In genomic region chr6:90461181-90461580, GRCm38 (mm10) we compare ENCODE assay signal across 25 mouse cellular contexts. TPM values are rescaled to one million over a fixed set of nuclear protein-coding genes. Genes with fewer than 3 reads are reported as not detected.
DNase-seq lines count a peak whose midpoint lies in the region; ATAC-seq and TF ChIP-seq lines count a peak whose summit lies in the region.
"Had no signal": no experiment of that assay in that cellular context is flagged by ENCODE, and none has a peak within 500 bp of the region (broad histone marks: within the 10 kb centered on the region; RNA-seq: fewer than 3 reads in every experiment).

No protein-coding gene starts in this region.

- 0 out of 2 replicates have a peak overlapping the region, but pooled peaks have one; percentile 75 for H3K4me3 ChIP-seq in forebrain, embryonic 10.5 days
- H3K4me3 ChIP-seq in forebrain, embryonic 15.5 days = no peak overlapping the region
- H3K4me3 ChIP-seq in hindbrain, postnatal 0 days (ENCODE audit: low read length) = no peak overlapping the region
- no peak overlapping the region for H3K4me3 ChIP-seq in hindbrain, embryonic 10.5 days
- no peak overlapping the region for H3K4me3 ChIP-seq in limb, embryonic 12.5 days (replicated peaks)
- H3K4me3 ChIP-seq in limb, embryonic 10.5 days = no peak overlapping the region
- no peak overlapping the region for H3K4me3 ChIP-seq in ES-E14 (ENCODE audit: insufficient read depth in 1 of 2, low read depth in 1 of 2, low read length in 2 of 2, poor library complexity in 1 of 2, severe bottlenecking in 1 of 2)

- WGBS in forebrain, embryonic 10.5 days = 44% methylated on average over 2 of the region's 2 CpGs
- WGBS in forebrain, embryonic 15.5 days = 73% methylated on average over 2 of the region's 2 CpGs
- WGBS in hindbrain, postnatal 0 days = 63% methylated on average over 2 of the region's 2 CpGs
- 43% methylated on average over 2 of the region's 2 CpGs for WGBS in hindbrain, embryonic 10.5 days
- WGBS in limb, embryonic 12.5 days = 18% methylated on average over 2 of the region's 2 CpGs
- 28% methylated on average over 2 of the region's 2 CpGs for WGBS in limb, embryonic 10.5 days

- ATAC-seq in forebrain, embryonic 15.5 days (replicated peaks) = no peak
- no peak for ATAC-seq in hindbrain, postnatal 0 days
- ATAC-seq in limb, embryonic 12.5 days (ENCODE audit: insufficient number of reproducible peaks, insufficient read depth, low FRiP score, low TSS enrichment, low read depth) = no peak
- ATAC-seq: intestine, embryonic 16.5 days; Patski had no signal

- no peaks in the 10 kb centered on the region for H3K9me3 ChIP-seq in forebrain, embryonic 10.5 days
- H3K9me3 ChIP-seq in forebrain, embryonic 15.5 days = no peaks in the 10 kb centered on the region
- H3K9me3 ChIP-seq in hindbrain, postnatal 0 days (ENCODE audit: low read length) = no peaks in the 10 kb centered on the region
- no peaks in the 10 kb centered on the region for H3K9me3 ChIP-seq in hindbrain, embryonic 10.5 days
- no peaks in the 10 kb centered on the region for H3K9me3 ChIP-seq in limb, embryonic 12.5 days
- H3K9me3 ChIP-seq in limb, embryonic 10.5 days (replicated peaks) = no peaks in the 10 kb centered on the region
- H3K9me3 ChIP-seq in ES-E14 (ENCODE audit: control insufficient read depth, insufficient read depth, low read depth, low read length) = no peaks in the 10 kb centered on the region
- H3K9me3 ChIP-seq: embryonic facial prominence, embryonic 13.5 days; heart, embryonic 13.5 days; liver, embryonic 15.5 days; lung, embryonic 15.5 days had no signal

- H3K27me3 ChIP-seq in forebrain, embryonic 10.5 days (ENCODE audit: poor library complexity, severe bottlenecking) = peaks cover 65% of the 10 kb centered on the region
- H3K27me3 ChIP-seq in forebrain, embryonic 15.5 days = peaks cover 13% of the 10 kb centered on the region
- no peaks in the 10 kb centered on the region; the same call in 1 of the 2 replicates for H3K27me3 ChIP-seq in hindbrain, postnatal 0 days (ENCODE audit: insufficient read depth, low read length)
- peaks cover 55% of the 10 kb centered on the region for H3K27me3 ChIP-seq in hindbrain, embryonic 10.5 days (ENCODE audit: insufficient read depth, poor library complexity, severe bottlenecking)
- H3K27me3 ChIP-seq in limb, embryonic 12.5 days = peaks cover 47% of the 10 kb centered on the region
- H3K27me3 ChIP-seq in limb, embryonic 10.5 days (ENCODE audit: low read depth, poor library complexity, severe bottlenecking) = peaks cover 34% of the 10 kb centered on the region
- H3K27me3 ChIP-seq: Patski had no signal

- H3K4me2 ChIP-seq in forebrain, embryonic 15.5 days (replicated peaks) = no peak overlapping the region
- H3K4me2 ChIP-seq in hindbrain, postnatal 0 days (ENCODE audit: low read depth, low read length) = peak overlapping the region; percentile 99; the same call in 1 of the 2 replicates
- H3K4me2 ChIP-seq in limb, embryonic 12.5 days = peak overlapping the region; percentile 100; the same call in 1 of the 2 replicates

- in situ Hi-C loops in ES-E14 (cut with MboI; ENCODE audit: low sequenced_read_pairs in 2 of 2, unreplicated experiment in 2 of 2) = no loop called here

- no peak for TF ChIP-seq CTCF in hindbrain, postnatal 0 days (IDR thresholded peaks at IDR 0.05; ENCODE audit: low read depth)

- DNase-seq in forebrain, embryonic 10.5 days (ENCODE audit: extremely low spot score, low spot score) = no peak
- no peak for DNase-seq in hindbrain, postnatal 0 days (ENCODE audit: low spot score)
- no peak for DNase-seq in hindbrain, embryonic 10.5 days (ENCODE audit: low spot score)
- no peak for DNase-seq in limb, embryonic 10.5 days (ENCODE audit: low spot score)
- DNase-seq in ES-E14 (ENCODE audit: low read depth, low spot score) = no peak
- DNase-seq: adrenal gland, postnatal 10 days; forebrain, postnatal 0 days; heart, postnatal 10 days; kidney, postnatal 10 days; retina, postnatal 1 day; right cerebral cortex, postnatal 14 days; thymus, postnatal 4 days had no signal

- no peaks in the 10 kb centered on the region for H3K36me3 ChIP-seq in forebrain, embryonic 10.5 days (replicated peaks)
- no peaks in the 10 kb centered on the region for H3K36me3 ChIP-seq in forebrain, embryonic 15.5 days
- H3K36me3 ChIP-seq in hindbrain, postnatal 0 days (ENCODE audit: insufficient read depth, low read length) = no peaks in the 10 kb centered on the region
- no peaks in the 10 kb centered on the region for H3K36me3 ChIP-seq in hindbrain, embryonic 10.5 days
- no peaks in the 10 kb centered on the region for H3K36me3 ChIP-seq in limb, embryonic 12.5 days
- H3K36me3 ChIP-seq in limb, embryonic 10.5 days = no peaks in the 10 kb centered on the region
- peaks cover 6% of the 10 kb centered on the region; the same call in 1 of the 2 replicates for H3K36me3 ChIP-seq in ES-E14 (ENCODE audit: control insufficient read depth, insufficient read depth, low read length, poor library complexity, severe bottlenecking)
- H3K36me3 ChIP-seq: embryonic facial prominence, embryonic 13.5 days; heart, embryonic 13.5 days; liver, embryonic 15.5 days; lung, embryonic 15.5 days had no signal

- H3K27ac ChIP-seq in forebrain, embryonic 10.5 days = no peak overlapping the region
- no peak overlapping the region for H3K27ac ChIP-seq in forebrain, embryonic 15.5 days (replicated peaks)
- no peak overlapping the region for H3K27ac ChIP-seq in hindbrain, postnatal 0 days
- no peak overlapping the region for H3K27ac ChIP-seq in hindbrain, embryonic 10.5 days
- H3K27ac ChIP-seq in limb, embryonic 12.5 days = no peak overlapping the region
- no peak overlapping the region for H3K27ac ChIP-seq in limb, embryonic 10.5 days
- H3K27ac ChIP-seq in ES-E14 (ENCODE audit: insufficient read depth, low read depth, low read length, poor library complexity, severe bottlenecking) = no peak overlapping the region
- H3K27ac ChIP-seq: embryonic facial prominence, embryonic 13.5 days; heart, embryonic 13.5 days; lung, embryonic 15.5 days had no signal

- H3K4me1 ChIP-seq in forebrain, embryonic 10.5 days = peaks cover 35% of the 10 kb centered on the region
- H3K4me1 ChIP-seq in forebrain, embryonic 15.5 days = peaks cover 20% of the 10 kb centered on the region
- peaks cover 8% of the 10 kb centered on the region for H3K4me1 ChIP-seq in hindbrain, postnatal 0 days (ENCODE audit: insufficient read depth, low read length)
- H3K4me1 ChIP-seq in hindbrain, embryonic 10.5 days (replicated peaks) = peaks cover 27% of the 10 kb centered on the region
- peaks cover 14% of the 10 kb centered on the region for H3K4me1 ChIP-seq in limb, embryonic 12.5 days (replicated peaks)
- H3K4me1 ChIP-seq in limb, embryonic 10.5 days = peaks cover 30% of the 10 kb centered on the region
- peaks cover 2 to 19% of the 10 kb centered on the region in 2 experiments; a peak in 1 of 4 replicates for H3K4me1 ChIP-seq in ES-E14 (ENCODE audit: control insufficient read depth in 2 of 2, insufficient read depth in 2 of 2, low read length in 2 of 2, poor library complexity in 1 of 2)

- H3K9ac ChIP-seq in forebrain, embryonic 15.5 days (replicated peaks) = no peak overlapping the region
- no peak overlapping the region for H3K9ac ChIP-seq in hindbrain, postnatal 0 days (replicated peaks; ENCODE audit: low read length)
- H3K9ac ChIP-seq in limb, embryonic 12.5 days (replicated peaks) = no peak overlapping the region
- H3K9ac ChIP-seq in ES-E14 (ENCODE audit: insufficient read depth, low read depth, low read length, poor library complexity, severe bottlenecking) = peak overlapping the region; percentile 90; the same call in 1 of the 2 replicates
- H3K9ac ChIP-seq: liver, embryonic 15.5 days had no signal

TF ChIP-seq in ES-E14, 5 proteins besides CTCF, POLR2A, EP300 and RAD21 (continues in another document):
- no peak for TF ChIP-seq ZC3H11A (IDR thresholded peaks at IDR 0.05; ENCODE audit: borderline replicate concordance, low read depth, low read length)
- no peak for TF ChIP-seq HCFC1 (IDR thresholded peaks at IDR 0.05; ENCODE audit: borderline replicate concordance, insufficient read depth, low read length)
- no peak for TF ChIP-seq MAFK (IDR thresholded peaks at IDR 0.05; ENCODE audit: insufficient read depth, low read depth, low read length)
- no peak for TF ChIP-seq ZNF384 (IDR thresholded peaks at IDR 0.05; ENCODE audit: low read depth, low read length)

RNA-seq across cellular contexts. Expression of gene Klf15, which starts 1.2 kb away (rescaled TPM):
- polyA plus RNA-seq in forebrain, embryonic 10.5 days (2016; fragmentation: Nextera tagmentation; extraction: Ambion mirVana) = 5.5 and 5.6 TPM in 2 replicates
- polyA plus RNA-seq in forebrain, embryonic 15.5 days (2015; fragmentation: Nextera tagmentation; extraction: Ambion mirVana) = 12.9 and 13.1 TPM in 2 replicates
- 43.2 and 56.4 TPM in 2 replicates for total RNA-seq in hindbrain, postnatal 0 days (2014; rRNA removed)
- 26.6 and 29.6 TPM in 2 replicates for polyA plus RNA-seq in hindbrain, postnatal 0 days (2015; fragmentation: Nextera tagmentation; extraction: Ambion mirVana)
- polyA plus RNA-seq in hindbrain, embryonic 10.5 days (2016; fragmentation: Nextera tagmentation; extraction: Ambion mirVana) = 4.1 and 4.9 TPM in 2 replicates
- polyA plus RNA-seq in limb, embryonic 12.5 days (2016; fragmentation: Nextera tagmentation; extraction: Ambion mirVana) = 4.3 and 4.6 TPM in 2 replicates
- 4.3 and 7.5 TPM in 2 replicates for polyA plus RNA-seq in limb, embryonic 10.5 days (2016; fragmentation: Nextera tagmentation; extraction: Ambion mirVana)
- total RNA-seq in ES-E14 (2012; rRNA removed) = 6.4 and 11.3 TPM in 2 replicates
- total RNA-seq: common myeloid progenitor, adult 5-6 weeks; hematopoietic stem cell, adult 5-6 weeks; megakaryocyte, adult 5-6 weeks; MEL had no signal

RNA-seq across cellular contexts. Expression of gene Aldh1l1, which starts 25.0 kb away (rescaled TPM):
- 1.7 and 2.1 TPM in 2 replicates for polyA plus RNA-seq in forebrain, embryonic 10.5 days (2016; fragmentation: Nextera tagmentation; extraction: Ambion mirVana)
- polyA plus RNA-seq in forebrain, embryonic 15.5 days (2015; fragmentation: Nextera tagmentation; extraction: Ambion mirVana) = 29.0 and 35.6 TPM in 2 replicates
- total RNA-seq in hindbrain, postnatal 0 days (2014; rRNA removed) = 168 and 214 TPM in 2 replicates
- 131 and 145 TPM in 2 replicates for polyA plus RNA-seq in hindbrain, postnatal 0 days (2015; fragmentation: Nextera tagmentation; extraction: Ambion mirVana)
- polyA plus RNA-seq in hindbrain, embryonic 10.5 days (2016; fragmentation: Nextera tagmentation; extraction: Ambion mirVana) = 1.7 and 2.9 TPM in 2 replicates
- 1.6 TPM in 2 replicates for polyA plus RNA-seq in limb, embryonic 12.5 days (2016; fragmentation: Nextera tagmentation; extraction: Ambion mirVana)
- 1.6 and 1.7 TPM in 2 replicates for polyA plus RNA-seq in limb, embryonic 10.5 days (2016; fragmentation: Nextera tagmentation; extraction: Ambion mirVana)
- 3.9 and 4.0 TPM in 2 replicates for total RNA-seq in ES-E14 (2012; rRNA removed)

RNA-seq across cellular contexts. Expression of gene Cfap100, which starts 32.6 kb away (rescaled TPM):
- 0.98 and 1.2 TPM in 2 replicates for polyA plus RNA-seq in forebrain, embryonic 10.5 days (2016; fragmentation: Nextera tagmentation; extraction: Ambion mirVana)
- polyA plus RNA-seq in forebrain, embryonic 15.5 days (2015; fragmentation: Nextera tagmentation; extraction: Ambion mirVana) = 3.9 and 5.3 TPM in 2 replicates
- total RNA-seq in hindbrain, postnatal 0 days (2014; rRNA removed) = 4.2 and 29.4 TPM in 2 replicates
- 8.2 and 9.9 TPM in 2 replicates for polyA plus RNA-seq in hindbrain, postnatal 0 days (2015; fragmentation: Nextera tagmentation; extraction: Ambion mirVana)
- 1.2 and 2.0 TPM in 2 replicates for polyA plus RNA-seq in hindbrain, embryonic 10.5 days (2016; fragmentation: Nextera tagmentation; extraction: Ambion mirVana)
- polyA plus RNA-seq in limb, embryonic 12.5 days (2016; fragmentation: Nextera tagmentation; extraction: Ambion mirVana) = 0.18 and 0.50 TPM in 2 replicates
- polyA plus RNA-seq in limb, embryonic 10.5 days (2016; fragmentation: Nextera tagmentation; extraction: Ambion mirVana) = 0.30 and 0.64 TPM in 2 replicates
- 0.98 and 1.0 TPM in 2 replicates for total RNA-seq in ES-E14 (2012; rRNA removed)
- total RNA-seq: common myeloid progenitor, adult 5-6 weeks; hematopoietic stem cell, adult 5-6 weeks; megakaryocyte, adult 5-6 weeks; MEL had no signal
- polyA plus RNA-seq: liver, embryonic 15.5 days; small intestine, adult 2 months had no signal
